Mouse (Mus musculus) MEL (cell line): ENCODE data around the gene Zfp335. TPM values are rescaled to one million over a fixed set of nuclear protein-coding genes. Genes with fewer than 3 reads are reported as not detected.
A peak's percentile ranks its signal among the peaks of the same experiment; 100 is the strongest.

ENCODE experiments used
- DNase-seq: peaks from one replicate; pipeline ENCODE4 v3.0.0; 2011; ENCODE audit warnings: low read depth, low spot score
- H3K27ac ChIP-seq: 2 replicates; pipeline ENCODE4 v1.5.1; 2012; ENCODE audit warnings: low read depth, mild to moderate bottlenecking, control low read depth, low read length, moderate library complexity; ENCODE audit not compliant: control insufficient read depth
- H3K27me3 ChIP-seq, 2 experiments: fragments of 150-350 bp in 1 of 2; sonication (generic) in 1 of 2; 2 replicates each; pipeline ENCODE4 v1.6.1; 2012; ENCODE audit warnings: low read length in 2 of 2, mild to moderate bottlenecking in 2 of 2, improper control_type of control experiment in 1 of 2, moderate library complexity in 1 of 2; ENCODE audit not compliant: insufficient read depth in 2 of 2, control insufficient read depth in 1 of 2
- H3K36me3 ChIP-seq, 2 experiments: 2 replicates each; pipeline ENCODE4 v1.6.1; 2012 to 2014; ENCODE audit warnings: low read length in 2 of 2, improper control_type of control experiment in 1 of 2, inconsistent platforms in 1 of 2, mild to moderate bottlenecking in 1 of 2; ENCODE audit not compliant: insufficient read depth in 2 of 2, control insufficient read depth in 1 of 2
- H3K4me1 ChIP-seq, 2 experiments: fragments of 150-350 bp in 1 of 2; sonication (generic) in 1 of 2; 2 replicates each; pipeline ENCODE4 v1.6.1; 2012; ENCODE audit warnings: low read length in 2 of 2, improper control_type of control experiment in 1 of 2, mild to moderate bottlenecking in 1 of 2; ENCODE audit not compliant: insufficient read depth in 2 of 2, control insufficient read depth in 1 of 2
- H3K4me3 ChIP-seq, 2 experiments: fragments of 150-350 bp in 1 of 2; sonication (generic) in 1 of 2; 2 replicates each; pipeline ENCODE4 v1.5.1; 2012; ENCODE audit warnings: low read depth in 2 of 2, low read length in 2 of 2, mild to moderate bottlenecking in 2 of 2, moderate library complexity in 2 of 2, control low read depth in 1 of 2, improper control_type of control experiment in 1 of 2; ENCODE audit not compliant: control insufficient read depth in 1 of 2, insufficient read depth in 1 of 2
- H3K79me2 ChIP-seq: 2 replicates; pipeline ENCODE4 v1.6.1; 2012; ENCODE audit warnings: mild to moderate bottlenecking, low read length, moderate library complexity; ENCODE audit not compliant: control insufficient read depth, poor library complexity, insufficient read depth
- H3K9ac ChIP-seq: 2 replicates; pipeline ENCODE4 v1.6.1; 2012; ENCODE audit warnings: low read depth, mild to moderate bottlenecking, control low read depth, low read length, moderate library complexity; ENCODE audit not compliant: control insufficient read depth, poor library complexity, severe bottlenecking
- H3K9me3 ChIP-seq: fragments of 150-350 bp; sonication (generic); replicated peaks from 2 replicates; pipeline ENCODE4 v1.6.1; 2012; ENCODE audit warnings: mild to moderate bottlenecking, low read length, improper control_type of control experiment, moderate library complexity; ENCODE audit not compliant: insufficient read depth
- CTCF ChIP-seq, 3 experiments: IDR thresholded peaks in 2 of 3; conservative IDR thresholded peaks in 1 of 3; 2 replicates each; pipeline ENCODE4 v1.5.1; 2011 to 2012; ENCODE audit warnings: low read length in 3 of 3, low read depth in 2 of 3, mild to moderate bottlenecking in 2 of 3, improper control_type of control experiment in 1 of 3, inconsistent platforms in 1 of 3, mixed read lengths in 1 of 3, moderate library complexity in 1 of 3; ENCODE audit not compliant: control insufficient read depth in 1 of 3, insufficient read depth in 1 of 3, poor library complexity in 1 of 3, severe bottlenecking in 1 of 3
- E2F4 ChIP-seq: IDR thresholded peaks from 2 replicates; pipeline ENCODE4 v1.6.1; 2011; ENCODE audit warnings: low read depth, low read length, improper control_type of control experiment, borderline replicate concordance
- ELF1 ChIP-seq: IDR thresholded peaks from 2 replicates; pipeline ENCODE4 v1.6.1; 2014; ENCODE audit warnings: low read depth, mild to moderate bottlenecking, inconsistent platforms, low read length, improper control_type of control experiment, moderate library complexity
- GATA1 ChIP-seq: IDR thresholded peaks from 2 replicates; pipeline ENCODE4 v1.6.1; 2011; ENCODE audit warnings: low read depth, low read length, improper control_type of control experiment
- HCFC1 ChIP-seq: IDR thresholded peaks from 2 replicates; pipeline ENCODE4 v1.6.1; 2012; ENCODE audit warnings: low read depth, mild to moderate bottlenecking, inconsistent platforms, low read length, improper control_type of control experiment, moderate library complexity
- JUND ChIP-seq: IDR thresholded peaks from 2 replicates; pipeline ENCODE4 v1.6.1; 2011; ENCODE audit warnings: low read depth, mild to moderate bottlenecking, improper control_type of control experiment, low read length
- MAX ChIP-seq: IDR thresholded peaks from 2 replicates; pipeline ENCODE4 v1.6.1; 2011; ENCODE audit warnings: low read length, improper control_type of control experiment
- MAZ ChIP-seq: IDR thresholded peaks from 2 replicates; pipeline ENCODE4 v1.6.1; 2012; ENCODE audit warnings: low read depth, mild to moderate bottlenecking, inconsistent platforms, low read length, improper control_type of control experiment
- MYB ChIP-seq: IDR thresholded peaks from 2 replicates; pipeline ENCODE4 v1.6.1; 2011; ENCODE audit warnings: mild to moderate bottlenecking, low read depth, low read length, improper control_type of control experiment
- MYC ChIP-seq: IDR thresholded peaks from 2 replicates; pipeline ENCODE4 v1.6.1; 2011; ENCODE audit warnings: low read depth, mild to moderate bottlenecking, low read length, improper control_type of control experiment, moderate library complexity
- NRF1 ChIP-seq: IDR thresholded peaks from 2 replicates; pipeline ENCODE4 v1.6.1; 2014; ENCODE audit warnings: low read depth, mild to moderate bottlenecking, inconsistent platforms, low read length, improper control_type of control experiment, moderate library complexity; ENCODE audit not compliant: poor library complexity, insufficient read depth, severe bottlenecking
- POLR2A ChIP-seq, 2 experiments: IDR thresholded peaks; 2 replicates each; pipeline ENCODE4 v1.6.1; 2011 to 2012; ENCODE audit warnings: low read length in 2 of 2, mild to moderate bottlenecking in 2 of 2, control low read depth in 1 of 2, improper control_type of control experiment in 1 of 2, low read depth in 1 of 2, moderate library complexity in 1 of 2; ENCODE audit not compliant: control insufficient read depth in 1 of 2, insufficient read depth in 1 of 2, poor library complexity in 1 of 2
- POLR2AphosphoS2 ChIP-seq: IDR thresholded peaks from 2 replicates; pipeline ENCODE4 v1.6.1; 2011; ENCODE audit warnings: low read length, improper control_type of control experiment
- RAD21 ChIP-seq: IDR thresholded peaks from 2 replicates; pipeline ENCODE4 v1.6.1; 2011; ENCODE audit warnings: mild to moderate bottlenecking, low read depth, low read length, improper control_type of control experiment
- RCOR1 ChIP-seq: IDR thresholded peaks from 2 replicates; pipeline ENCODE4 v1.6.1; 2012; ENCODE audit warnings: low read depth, mild to moderate bottlenecking, inconsistent platforms, low read length, improper control_type of control experiment
- SIN3A ChIP-seq: IDR thresholded peaks from 2 replicates; pipeline ENCODE4 v1.6.1; 2012; ENCODE audit warnings: low read length, improper control_type of control experiment, inconsistent platforms
- SMC3 ChIP-seq: IDR thresholded peaks from 2 replicates; pipeline ENCODE4 v1.6.1; 2011; ENCODE audit warnings: low read depth, low read length, improper control_type of control experiment
- TAL1 ChIP-seq: IDR thresholded peaks from 2 replicates; pipeline ENCODE4 v1.6.1; 2012; ENCODE audit warnings: mild to moderate bottlenecking, inconsistent platforms, low read length, moderate library complexity, mixed read lengths
- TBP ChIP-seq: IDR thresholded peaks from 2 replicates; pipeline ENCODE4 v1.8.0; 2011; ENCODE audit warnings: low read depth, low read length, improper control_type of control experiment
- TCF12 ChIP-seq: IDR thresholded peaks from 2 replicates; pipeline ENCODE4 v1.6.1; 2014; ENCODE audit warnings: low read depth, mild to moderate bottlenecking, inconsistent platforms, low read length, improper control_type of control experiment, moderate library complexity
- ZC3H11A ChIP-seq: IDR thresholded peaks from 2 replicates; pipeline ENCODE4 v1.6.1; 2012; ENCODE audit warnings: low read depth, mild to moderate bottlenecking, inconsistent platforms, low read length, improper control_type of control experiment
- ZKSCAN1 ChIP-seq: IDR thresholded peaks from 2 replicates; pipeline ENCODE4 v1.6.1; 2012; ENCODE audit warnings: low read depth, mild to moderate bottlenecking, inconsistent platforms, low read length, improper control_type of control experiment, moderate library complexity
- ZMIZ1 ChIP-seq: IDR thresholded peaks from 2 replicates; pipeline ENCODE4 v1.6.1; 2012; ENCODE audit warnings: low read depth, mild to moderate bottlenecking, inconsistent platforms, low read length, improper control_type of control experiment, moderate library complexity
- ZNF384 ChIP-seq: IDR thresholded peaks from 2 replicates; pipeline ENCODE4 v1.6.1; 2012; ENCODE audit warnings: low read depth, mild to moderate bottlenecking, inconsistent platforms, low read length, improper control_type of control experiment
- polyA plus RNA-seq, 2 experiments: library from polyadenylated mRNA; stranded (reverse) in 1 of 2; unstranded in 1 of 2; fragments of >175 nt in 1 of 2; fragments of >200 nt in 1 of 2; gene quantifications; 2 replicates each; pipeline versions ENCODE4 v1.2.1 to v1.2.4; 2012; ENCODE audit warnings: low replicate concordance in 2 of 2, low read depth in 1 of 2; ENCODE audit not compliant: insufficient read length in 2 of 2, insufficient read depth in 1 of 2, missing spikeins in 1 of 2
- total RNA-seq: library from RNA; depleted of rRNA; stranded (reverse); fragments of 300-350 nt; gene quantifications from 2 replicates; pipeline ENCODE4 v1.2.3, GENCODE M21; 2012

The Zfp335 gene
- total and polyA plus RNA-seq, 3 experiments, result 12.6 to 24.1 TPM; not detected in 1

DNA sequence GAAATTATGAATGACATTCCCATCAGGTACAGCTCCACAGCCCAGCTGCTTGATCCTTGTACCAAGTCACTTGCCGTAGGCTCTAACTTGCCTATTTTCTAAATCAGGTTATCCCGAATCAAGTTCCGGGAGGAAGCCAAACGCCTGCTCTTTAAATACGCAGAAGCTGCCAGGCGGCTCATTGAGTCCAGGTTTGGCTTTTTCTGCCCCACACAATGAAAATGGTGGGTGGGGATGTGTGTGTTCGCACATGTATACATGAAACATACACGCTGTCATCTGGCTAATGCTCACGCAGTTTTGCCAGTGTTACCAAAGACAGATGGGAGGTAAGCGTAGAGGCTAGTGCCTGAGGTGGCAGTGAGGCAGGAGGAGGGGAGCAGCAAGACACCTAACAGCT lies 24.9 kb downstream of the Zfp335 start:
- Histone ChIP-seq H3K79me2 (no peaks in the 10 kb centered on the region), H3K9ac (no peak overlapping the region), H3K36me3 (no peaks in the 10 kb centered on the region; a peak in 2 of 4 replicates), H3K4me1 (no peaks in the 10 kb centered on the region)
- no peak for DNase-seq
- TF ChIP-seq JUND (no peak), MAX (no peak), ZNF384 (no peak), ZKSCAN1 (no peak), RCOR1 (no peak), SMC3 (no peak), SIN3A (no peak), ZMIZ1 (no peak), MYB (no peak), GATA1 (no peak), POLR2AphosphoS2 (no peak), MYC (no peak), NRF1 (no peak), MAZ (no peak), E2F4 (no peak), CTCF (IDR thresholded peaks at IDR 0.05 in 2 of 3, conservative IDR thresholded peaks at IDR 0.05 in 1 of 3; ENCODE audit: control insufficient read depth in 1 of 3, insufficient read depth in 1 of 3, low read depth in 2 of 3, low read length in 3 of 3, poor library complexity in 1 of 3, severe bottlenecking in 1 of 3) (no peak), TCF12 (no peak)
- TF ChIP-seq, all 39 proteins: peak for 0
- Histone ChIP-seq H3K9me3 (no peaks in the 10 kb centered on the region), H3K4me3 (no peak overlapping the region), H3K27me3 (no peaks in the 10 kb centered on the region), H3K27ac (no peak overlapping the region)

DNA sequence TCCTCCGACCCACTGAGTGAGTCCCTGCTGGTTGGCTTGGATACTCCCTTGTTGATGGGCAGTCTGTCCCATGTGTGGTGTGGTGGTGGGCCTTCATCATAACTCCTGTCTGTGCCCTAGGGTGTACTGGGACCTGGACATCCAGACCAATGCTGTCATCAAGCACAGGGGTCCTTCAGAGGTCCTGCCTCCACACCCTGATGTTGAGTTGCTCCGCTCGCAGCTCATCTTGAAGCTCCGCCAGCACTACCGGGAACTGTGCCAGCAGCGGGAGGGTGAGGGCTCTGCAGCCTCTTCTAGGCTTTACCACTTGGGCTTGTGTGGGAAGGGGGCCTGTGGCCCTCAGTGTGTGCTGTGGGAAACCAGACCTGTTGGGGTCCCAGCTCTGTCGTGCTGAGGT lies 25.8 kb downstream of the Zfp335 start:
- H3K9ac ChIP-seq, result no peak overlapping the region
- H3K27ac ChIP-seq, result no peak overlapping the region
- peak; percentile 44 for DNase-seq
- TF ChIP-seq TBP (no peak), ELF1 (no peak), TAL1 (no peak), ZC3H11A (no peak), POLR2A (IDR thresholded peaks at IDR 0.05; ENCODE audit: control insufficient read depth in 1 of 2, insufficient read depth in 1 of 2, low read depth in 1 of 2, low read length in 2 of 2, poor library complexity in 1 of 2) (no peak), HCFC1 (no peak), MAX (no peak), RAD21 (no peak)
- peaks cover 6% of the 10 kb centered on the region for H3K79me2 ChIP-seq
- peaks cover 0 to 6% of the 10 kb centered on the region in 2 experiments; a peak in 1 of 4 replicates for H3K4me1 ChIP-seq
- H3K4me3 ChIP-seq, result no peak overlapping the region
- no peaks in the 10 kb centered on the region for H3K9me3 ChIP-seq
- H3K27me3 ChIP-seq, result no peaks in the 10 kb centered on the region
- H3K36me3 ChIP-seq, result peaks cover 0 to 4% of the 10 kb centered on the region in 2 experiments
